Mouse (Mus musculus) liver, adult 2 months (tissue): ENCODE results near the gene Trp73.

Source experiments
- CTCF ChIP-seq: fragments of 200-500 bp; IDR thresholded peaks from 2 replicates; pipeline ENCODE4 v1.5.1; 2011; ENCODE audit warnings: low read depth, low read length, control low read depth
- POLR2A ChIP-seq: fragments of 200-500 bp; IDR thresholded peaks from 2 replicates; pipeline ENCODE4 v1.6.1; 2011; ENCODE audit warnings: low read length, control low read depth; ENCODE audit not compliant: insufficient read depth; ENCODE audit errors: extremely low read depth

DNA sequence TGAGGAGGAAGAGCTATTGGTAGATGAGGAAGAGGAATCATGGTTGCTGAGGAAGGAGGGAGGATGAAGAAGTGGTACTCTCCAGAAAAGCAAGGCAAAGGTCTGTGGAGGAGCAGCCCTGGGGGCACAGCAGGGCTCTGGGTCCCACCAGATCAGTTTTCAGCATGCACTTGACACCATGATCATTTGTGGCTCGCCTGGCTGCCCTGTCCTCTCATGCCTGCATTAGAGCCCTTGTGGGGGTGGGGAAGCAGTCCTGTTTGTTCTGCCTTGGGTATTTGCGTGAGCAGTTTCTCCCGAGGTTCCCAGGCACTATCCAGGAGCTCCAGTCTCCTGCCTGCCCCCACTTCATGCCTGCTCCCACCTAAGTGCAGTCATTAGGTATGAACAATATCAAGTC, 102.9 kb downstream of the Trp73 start:
- TF ChIP-seq POLR2A: no peak
- no peak for TF ChIP-seq CTCF
